Mouse (Mus musculus) kidney, adult 2 months (tissue): Measurements from ENCODE around the gene Fra10ac1. TPM values are rescaled to one million over a fixed set of nuclear protein-coding genes. Genes with fewer than 3 reads are reported as not detected.

ENCODE experiments used
- DNase-seq: peaks from one replicate; pipeline ENCODE4 v3.0.0; 2021
- H3K27ac ChIP-seq: fragments of 200-500 bp; 2 replicates; pipeline ENCODE4 v1.5.1; 2012; ENCODE audit warnings: low read depth, low read length, control low read depth, inconsistent platforms; ENCODE audit not compliant: insufficient read depth
- H3K27me3 ChIP-seq: fragments of 200-500 bp; replicated peaks from 2 replicates; pipeline ENCODE4 v1.6.1; 2012; ENCODE audit warnings: mild to moderate bottlenecking, moderate library complexity, low read length, inconsistent platforms; ENCODE audit not compliant: control insufficient read depth, insufficient read depth
- H3K36me3 ChIP-seq: fragments of 200-500 bp; 2 replicates; pipeline ENCODE4 v1.6.1; 2012; ENCODE audit warnings: mild to moderate bottlenecking, moderate library complexity, low read length, inconsistent platforms; ENCODE audit not compliant: control insufficient read depth, insufficient read depth
- H3K4me1 ChIP-seq: fragments of 200-500 bp; 2 replicates; pipeline ENCODE4 v1.6.1; 2011; ENCODE audit warnings: low read length; ENCODE audit not compliant: control insufficient read depth, insufficient read depth
- H3K4me3 ChIP-seq: fragments of 200-500 bp; 2 replicates; pipeline ENCODE4 v1.5.1; 2011; ENCODE audit warnings: mild to moderate bottlenecking, low read depth, low read length, control low read depth; ENCODE audit not compliant: insufficient read depth
- CTCF ChIP-seq: fragments of 200-500 bp; conservative IDR thresholded peaks from 2 replicates; pipeline ENCODE4 v1.5.1; 2011; ENCODE audit warnings: low read depth, mild to moderate bottlenecking, control low read depth, low read length, moderate library complexity, mixed read lengths; ENCODE audit not compliant: insufficient read depth, insufficient read length
- POLR2A ChIP-seq: fragments of 200-500 bp; IDR thresholded peaks from one replicate; pipeline ENCODE4 v1.6.1; 2011; ENCODE audit warnings: low read depth, low read length, control low read depth
- WGBS: fragments of 180-500 bp; shearing (Covaris S2); methylation state at CpG from one replicate; pipeline ENCODE4 v1.1.7; 2018; 5-methylcytosine and 5-hydroxymethylcytosine counted together
- polyA plus RNA-seq: library from polyadenylated mRNA; depleted of rRNA; stranded (reverse); fragments of >200 nt; gene quantifications from 2 replicates; pipeline ENCODE4 v1.2.3, GENCODE M21; 2012; rRNA removed

The Fra10ac1 gene
- polyA plus RNA-seq: 4.0 and 4.8 TPM in 2 replicates

- peak within 1 kb of the TSS; percentile 98 for H3K4me3 ChIP-seq
- peaks cover 4% of the 10 kb centered on the region; the same call in 1 of the 2 replicates for H3K4me1 ChIP-seq
- WGBS: 1% methylated on average over 49 of the region's 49 CpGs
- peak within 1 kb of the TSS; percentile 83 for H3K27ac ChIP-seq
- peak; percentile 93 for DNase-seq
- peak; percentile 46 for TF ChIP-seq POLR2A
- TF ChIP-seq CTCF: peak; percentile 35
- no peaks in the 10 kb centered on the region for H3K36me3 ChIP-seq
- no peaks in the 10 kb centered on the region for H3K27me3 ChIP-seq
Measured at GRCm38 (mm10) chr19:38223905-38224684, at the start of gene Fra10ac1. Gene Fra10ac1 (minus strand): TSS chr19:38224156.

- Histone ChIP-seq H3K4me1 (no peaks in the 10 kb centered on the region), H3K27me3 (0 out of 2 replicates have a peak, but pooled peaks cover 3% of the 10 kb centered on the region), H3K27ac (no peak overlapping the region), H3K36me3 (no peaks in the 10 kb centered on the region), H3K4me3 (no peak overlapping the region)
- no peak for DNase-seq
- WGBS: 34% methylated on average over 6 of the region's 6 CpGs
- no peak for TF ChIP-seq POLR2A
- TF ChIP-seq CTCF: no peak
Measured at GRCm38 (mm10) chr19:38271071-38271470, 47.1 kb upstream of the Fra10ac1 start.

GRCm38 (mm10) chr19:38267469-38267868, 43.5 kb upstream of the Fra10ac1 start:
- 86% methylated on average over 5 of the region's 5 CpGs for WGBS
- Histone ChIP-seq H3K4me3 (no peak overlapping the region), H3K27ac (no peak overlapping the region), H3K27me3 (0 out of 2 replicates have a peak, but pooled peaks cover 3% of the 10 kb centered on the region), H3K4me1 (no peaks in the 10 kb centered on the region), H3K36me3 (no peaks in the 10 kb centered on the region)
- no peak for DNase-seq
- TF ChIP-seq CTCF (no peak), POLR2A (no peak)

GRCm38 (mm10) chr19:38265767-38266166, 41.8 kb upstream of the Fra10ac1 start:
- no peak for TF ChIP-seq POLR2A
- TF ChIP-seq CTCF: no peak
- no peaks in the 10 kb centered on the region for H3K4me1 ChIP-seq
- whole genome bisulfite sequencing: 84% methylated on average over 5 of the region's 5 CpGs
- H3K4me3 ChIP-seq: no peak overlapping the region
- H3K36me3 ChIP-seq: no peaks in the 10 kb centered on the region
- H3K27me3 ChIP-seq: 0 out of 2 replicates have a peak, but pooled peaks cover 1% of the 10 kb centered on the region
- DNase-seq: no peak
- H3K27ac ChIP-seq: no peak overlapping the region

GRCm38 (mm10) chr19:38264505-38265500, 40.8 kb upstream of the Fra10ac1 start, which contains the start of gene Lgi1:
Gene Lgi1 (plus strand): TSS chr19:38264536.
- H3K4me1 ChIP-seq: no peaks in the 10 kb centered on the region
- no peak for DNase-seq
- H3K4me3 ChIP-seq: no peak within 1 kb of the TSS
- WGBS: 27% methylated on average over 21 of the region's 21 CpGs
- H3K36me3 ChIP-seq: no peaks in the 10 kb centered on the region
- no peak within 1 kb of the TSS for H3K27ac ChIP-seq
- 0 out of 2 replicates have a peak, but pooled peaks cover 1% of the 10 kb centered on the region for H3K27me3 ChIP-seq
- TF ChIP-seq POLR2A (no peak), CTCF (no peak)

- Histone ChIP-seq H3K4me1 (no peaks in the 10 kb centered on the region), H3K27me3 (0 out of 2 replicates have a peak, but pooled peaks cover 1% of the 10 kb centered on the region), H3K4me3 (no peak overlapping the region), H3K27ac (no peak overlapping the region), H3K36me3 (no peaks in the 10 kb centered on the region)
- DNase-seq: no peak
- TF ChIP-seq CTCF (0 out of 2 replicates have a peak, but pooled peaks have one; percentile 32), POLR2A (no peak)
- 22% methylated on average over 14 of the region's 14 CpGs for WGBS
Measured at GRCm38 (mm10) chr19:38263829-38264504, 40.0 kb upstream of the Fra10ac1 start.
